In genomic region chr4:46456762-46457161, GRCm38 (mm10) we compare ENCODE assay signal across 32 mouse cellular contexts. TPM values are rescaled to one million over a fixed set of nuclear protein-coding genes. Genes with fewer than 3 reads are reported as not detected.
DNase-seq lines count a peak whose midpoint lies in the region; ATAC-seq and TF ChIP-seq lines count a peak whose summit lies in the region.
"Had no signal": no experiment of that assay in that cellular context is flagged by ENCODE, and none has a peak within 500 bp of the region (broad histone marks: within the 10 kb centered on the region; RNA-seq: fewer than 3 reads in every experiment).

No protein-coding gene starts in this region.

- 0 out of 2 replicates have a peak overlapping the region, but pooled peaks have one; percentile 25 for H3K9ac ChIP-seq in limb, embryonic 13.5 days
- peak overlapping the region; percentile 100 for H3K9ac ChIP-seq in liver, embryonic 12.5 days
- H3K9ac ChIP-seq: embryonic facial prominence, embryonic 15.5 days; heart, embryonic 12.5 days; kidney, embryonic 15.5 days; midbrain, embryonic 13.5 days had no signal

- TF ChIP-seq CTCF in E14TG2a.4 (conservative IDR thresholded peaks at IDR 0.05; ENCODE audit: low read length): no peak

- peaks cover 47% of the 10 kb centered on the region for H3K4me1 ChIP-seq in limb, embryonic 13.5 days
- H3K4me1 ChIP-seq in limb, embryonic 10.5 days: peaks cover 37% of the 10 kb centered on the region
- H3K4me1 ChIP-seq in E14TG2a.4 (replicated peaks; ENCODE audit: low read depth, low read length): peaks cover 85% of the 10 kb centered on the region
- peaks cover 88% of the 10 kb centered on the region for H3K4me1 ChIP-seq in liver, embryonic 12.5 days

- no peak overlapping the region for H3K27ac ChIP-seq in limb, embryonic 13.5 days
- H3K27ac ChIP-seq in limb, embryonic 10.5 days: no peak overlapping the region
- peak overlapping the region; percentile 99 for H3K27ac ChIP-seq in liver, embryonic 12.5 days
- H3K27ac ChIP-seq: embryonic facial prominence, embryonic 15.5 days; forebrain, embryonic 10.5 days; hindbrain, embryonic 10.5 days; hindbrain, postnatal 0 days; kidney, embryonic 15.5 days; left cerebral cortex, adult 2 months; midbrain, embryonic 13.5 days had no signal

- no peaks in the 10 kb centered on the region for H3K9me3 ChIP-seq in limb, embryonic 13.5 days
- no peaks in the 10 kb centered on the region for H3K9me3 ChIP-seq in limb, embryonic 10.5 days (replicated peaks)
- no peaks in the 10 kb centered on the region for H3K9me3 ChIP-seq in E14TG2a.4 (ENCODE audit: low read length)
- no peaks in the 10 kb centered on the region for H3K9me3 ChIP-seq in liver, embryonic 12.5 days (replicated peaks)
- H3K9me3 ChIP-seq: embryonic facial prominence, embryonic 15.5 days; forebrain, embryonic 10.5 days; heart, embryonic 12.5 days; hindbrain, embryonic 10.5 days; kidney, embryonic 15.5 days; midbrain, embryonic 13.5 days had no signal

- H3K27me3 ChIP-seq in limb, embryonic 13.5 days: no peaks in the 10 kb centered on the region
- H3K27me3 ChIP-seq in limb, embryonic 10.5 days (ENCODE audit: low read depth, poor library complexity, severe bottlenecking): no peaks in the 10 kb centered on the region
- no peaks in the 10 kb centered on the region for H3K27me3 ChIP-seq in E14TG2a.4 (ENCODE audit: insufficient read depth, low read length)
- H3K27me3 ChIP-seq in liver, embryonic 12.5 days (replicated peaks): no peaks in the 10 kb centered on the region
- H3K27me3 ChIP-seq: embryonic facial prominence, embryonic 15.5 days; heart, embryonic 12.5 days; kidney, embryonic 15.5 days; midbrain, embryonic 13.5 days had no signal

- 65% methylated on average over 4 of the region's 4 CpGs for WGBS in limb, embryonic 13.5 days
- WGBS in limb, embryonic 10.5 days: 91% methylated on average over 4 of the region's 4 CpGs
- WGBS in liver, embryonic 12.5 days (ENCODE audit: insufficient replicate concordance): 63% methylated on average over 4 of the region's 4 CpGs

- no peak overlapping the region for H3K4me2 ChIP-seq in limb, embryonic 13.5 days (replicated peaks)
- H3K4me2 ChIP-seq in liver, embryonic 12.5 days: peak overlapping the region; percentile 89
- H3K4me2 ChIP-seq: embryonic facial prominence, embryonic 15.5 days; heart, embryonic 12.5 days; kidney, embryonic 15.5 days; midbrain, embryonic 13.5 days had no signal

- DNase-seq in limb, embryonic 10.5 days (ENCODE audit: low spot score): no peak
- DNase-seq in thymus, adult 18-20 months: no peak
- DNase-seq in adrenal gland, postnatal 36 days: no peak
- no peak for DNase-seq in spleen, adult 12 weeks (ENCODE audit: low spot score)
- DNase-seq: cerebellum, adult 18-20 months; cerebellum, postnatal 25 days; embryo, embryonic 11 days; gastrocnemius, postnatal 25 days; heart, adult 18-20 months; heart, postnatal 10 days; layer of hippocampus, adult 9-11 months; lung, postnatal 10 days; right cerebral cortex, postnatal 14 days; spleen, adult 18-20 months; thymus, postnatal 25 days had no signal

- H3K4me3 ChIP-seq in limb, embryonic 13.5 days: no peak overlapping the region
- no peak overlapping the region for H3K4me3 ChIP-seq in limb, embryonic 10.5 days
- H3K4me3 ChIP-seq in E14TG2a.4 (replicated peaks; ENCODE audit: low read length): peak overlapping the region; percentile 33
- peak overlapping the region; percentile 95 for H3K4me3 ChIP-seq in liver, embryonic 12.5 days
- H3K4me3 ChIP-seq: embryonic facial prominence, embryonic 15.5 days; forebrain, embryonic 10.5 days; heart, embryonic 12.5 days; hindbrain, embryonic 10.5 days; kidney, embryonic 15.5 days; left cerebral cortex, adult 2 months; midbrain, embryonic 13.5 days had no signal

- no peak for ATAC-seq in limb, embryonic 13.5 days (ENCODE audit: low FRiP score, low read depth)
- no peak for ATAC-seq in liver, embryonic 12.5 days
- peak; percentile 44; the same call in 1 of the 2 replicates for ATAC-seq in neutrophil, adult 5-6 weeks (ENCODE audit: extremely low read depth, insufficient number of reproducible peaks, low FRiP score, poor library complexity, severe bottlenecking)
- ATAC-seq: forebrain, embryonic 16.5 days; hindbrain, postnatal 0 days; intestine, postnatal 0 days; midbrain, embryonic 13.5 days had no signal

- H3K36me3 ChIP-seq in limb, embryonic 13.5 days: peaks cover 29% of the 10 kb centered on the region
- H3K36me3 ChIP-seq in limb, embryonic 10.5 days: peaks cover 59% of the 10 kb centered on the region
- H3K36me3 ChIP-seq in E14TG2a.4 (ENCODE audit: insufficient read depth, low read length): peaks cover 80% of the 10 kb centered on the region
- H3K36me3 ChIP-seq in liver, embryonic 12.5 days: peaks cover 86% of the 10 kb centered on the region

RNA-seq across cellular contexts. Expression of gene Anp32b, which starts 6.1 kb away (rescaled TPM):
- polyA plus RNA-seq in limb, embryonic 13.5 days (2015; fragmentation: Nextera tagmentation; extraction: Ambion mirVana): 284 and 307 TPM in 2 replicates
- 405 and 451 TPM in 2 replicates for polyA plus RNA-seq in limb, embryonic 10.5 days (2016; fragmentation: Nextera tagmentation; extraction: Ambion mirVana)
- polyA plus RNA-seq in liver, embryonic 12.5 days (2016; fragmentation: Nextera tagmentation; extraction: Ambion mirVana): 669 and 722 TPM in 2 replicates
- total RNA-seq in neutrophil, adult 5-6 weeks (2017): 43.2 and 45.9 TPM in 2 replicates
- total RNA-seq in adrenal gland, postnatal 36 days (2021): 100 to 1,000 TPM; 128 to 134 TPM

RNA-seq across cellular contexts. Expression of gene Nans, which starts 32.3 kb away (rescaled TPM):
- polyA plus RNA-seq in limb, embryonic 13.5 days (2015; fragmentation: Nextera tagmentation; extraction: Ambion mirVana): 102 and 105 TPM in 2 replicates
- 87.2 and 96.1 TPM in 2 replicates for polyA plus RNA-seq in limb, embryonic 10.5 days (2016; fragmentation: Nextera tagmentation; extraction: Ambion mirVana)
- 75.7 and 78.4 TPM in 2 replicates for polyA plus RNA-seq in liver, embryonic 12.5 days (2016; fragmentation: Nextera tagmentation; extraction: Ambion mirVana)
- total RNA-seq in neutrophil, adult 5-6 weeks (2017): 19.1 and 20.1 TPM in 2 replicates
- 10 to 100 TPM; 38.3 to 43.8 TPM for total RNA-seq in adrenal gland, postnatal 36 days (2021)

RNA-seq across cellular contexts. Expression of gene Hemgn, which starts 43.5 kb away (rescaled TPM):
- 0.52 and 3.3 TPM in 2 replicates for polyA plus RNA-seq in limb, embryonic 13.5 days (2015; fragmentation: Nextera tagmentation; extraction: Ambion mirVana)
- 12.8 and 13.4 TPM in 2 replicates for polyA plus RNA-seq in limb, embryonic 10.5 days (2016; fragmentation: Nextera tagmentation; extraction: Ambion mirVana)
- 425 and 445 TPM in 2 replicates for polyA plus RNA-seq in liver, embryonic 12.5 days (2016; fragmentation: Nextera tagmentation; extraction: Ambion mirVana)
- total RNA-seq in neutrophil, adult 5-6 weeks (2017): 0.47 and 0.74 TPM in 2 replicates
- under 1 TPM in 1 of 2 experiments, not detected in 1; 0.17 TPM for total RNA-seq in adrenal gland, postnatal 36 days (2021)
- total RNA-seq: gastrocnemius, postnatal 25 days; hindbrain, postnatal 0 days; left cerebral cortex, adult 2 months; left cerebral cortex, postnatal 36 days; liver, adult 2 months had no signal
- polyA plus RNA-seq: C2C12; hindbrain, postnatal 0 days; liver, adult 2 months had no signal

Comparison
In these comparisons a context has a peak if more than half of its experiments do, and no peak if none do; other contexts are left out.
1. H3K4me3 ChIP-seq: peak in E14TG2a.4 (single experiment) and liver, embryonic 12.5 days (single experiment); none in limb, embryonic 13.5 days (single experiment) and limb, embryonic 10.5 days (single experiment).
2. RNA of gene Hemgn, which starts 43.5 kb away (polyA plus RNA-seq): 425 to 445 TPM in liver, embryonic 12.5 days; 12.8 to 13.4 TPM in limb, embryonic 10.5 days and 0.52 to 3.3 TPM in limb, embryonic 13.5 days; every median in the first group is over 10 times any median in the second.